13 mouse cellular contexts compared by ENCODE assay signal in the genomic region with DNA sequence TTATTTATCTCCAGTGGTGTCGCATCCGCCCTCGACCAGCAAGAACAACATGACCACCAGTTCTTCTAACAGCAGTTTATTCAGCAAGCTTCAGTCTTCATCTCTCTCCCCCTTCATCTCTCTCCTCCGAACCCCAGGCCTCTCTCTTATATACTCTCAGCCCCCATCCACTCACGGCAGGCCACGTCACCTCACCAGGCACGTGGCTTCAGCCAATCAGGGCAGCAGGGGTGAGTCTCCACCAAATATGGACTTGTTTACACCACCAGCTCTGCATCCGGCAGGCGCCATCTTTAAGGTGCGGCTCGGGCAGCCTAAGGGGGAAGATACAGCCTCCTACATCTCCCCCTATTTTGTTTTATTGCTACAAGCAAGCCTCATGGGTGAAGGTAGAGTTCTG. TPM values are rescaled to one million over a fixed set of nuclear protein-coding genes. Genes with fewer than 3 reads are reported as not detected.
DNase-seq lines count a peak whose midpoint lies in the region.
"Had no signal": no experiment of that assay in that cellular context is flagged by ENCODE, and none has a peak within 500 bp of the region (broad histone marks: within the 10 kb centered on the region; RNA-seq: fewer than 3 reads in every experiment).

No protein-coding gene starts in this region.

- DNase-seq in NIH3T3 (ENCODE audit: low read depth) = peak; percentile 73
- DNase-seq in brain, adult 2 months (ENCODE audit: low read depth, low spot score) = peak; percentile 76
- peak; percentile 25 for DNase-seq in cerebellum, adult 9-11 months
- peak; percentile 43 for DNase-seq in layer of hippocampus, adult 11-12 months (ENCODE audit: low spot score)
- peak; percentile 22 to 54 for DNase-seq in layer of hippocampus, adult 8-10 months (ENCODE audit: low spot score in 2 of 2)
- peak; percentile 16 to 20 for DNase-seq in layer of hippocampus, postnatal 36 days

RNA-seq across cellular contexts. Expression of gene 1700018G05Rik, which starts 22.0 kb away (rescaled TPM):
- not detected for total RNA-seq in layer of hippocampus, adult 8-10 months (2022)
- not detected for total RNA-seq in layer of hippocampus, postnatal 36 days (2021)
- total RNA-seq: adrenal gland, postnatal 14 days; CH12.LX; common myeloid progenitor, adult 5-6 weeks; G1E had no signal

RNA-seq across cellular contexts. Expression of gene 1700011M02Rik, which starts 41.4 kb away (rescaled TPM):
- not detected for total RNA-seq in layer of hippocampus, adult 8-10 months (2022)
- not detected for total RNA-seq in layer of hippocampus, postnatal 36 days (2021)
- total RNA-seq: adrenal gland, adult 18-20 months; adrenal gland, adult 8-10 months; adrenal gland, postnatal 14 days; adrenal gland, postnatal 36 days; CH12.LX; common myeloid progenitor, adult 5-6 weeks; G1E had no signal

RNA-seq across cellular contexts. Expression of gene Dmrtc1a, which starts 41.6 kb away (rescaled TPM):
- total RNA-seq in layer of hippocampus, adult 8-10 months (2022) = 1 to 10 TPM; 6.2 to 7.4 (median 6.8) TPM
- 1 to 10 TPM; 5.0 to 5.3 TPM for total RNA-seq in layer of hippocampus, postnatal 36 days (2021)
- total RNA-seq: CH12.LX; common myeloid progenitor, adult 5-6 weeks; G1E had no signal

Comparison
In these comparisons a context has a peak if more than half of its experiments do, and no peak if none do; other contexts are left out.
1. Peak in every context shown above with its lines: DNase-seq.
2. DNase-seq: peak in every context shown above with its lines; median percentile 76 in brain, adult 2 months; 73 in NIH3T3; 43 in layer of hippocampus, adult 11-12 months; 38 in layer of hippocampus, adult 8-10 months; 25 in cerebellum, adult 9-11 months; 18 in layer of hippocampus, postnatal 36 days.